Mouse (Mus musculus) cerebellum, postnatal 36 days (tissue): ENCODE measurements around the gene Pym1.
"Not testable (repeated sequence)": the region's sequence is repeated elsewhere in the genome, so short reads cannot be mapped to it uniquely, and the experiment has no call there.

Experiments used
- DNase-seq, 2 experiments: peaks; one replicate each; pipeline ENCODE4 v3.0.0; 2021 to 2022; ENCODE audit warnings: mixed read lengths in 2 of 2

Pym1 gene

DNA sequence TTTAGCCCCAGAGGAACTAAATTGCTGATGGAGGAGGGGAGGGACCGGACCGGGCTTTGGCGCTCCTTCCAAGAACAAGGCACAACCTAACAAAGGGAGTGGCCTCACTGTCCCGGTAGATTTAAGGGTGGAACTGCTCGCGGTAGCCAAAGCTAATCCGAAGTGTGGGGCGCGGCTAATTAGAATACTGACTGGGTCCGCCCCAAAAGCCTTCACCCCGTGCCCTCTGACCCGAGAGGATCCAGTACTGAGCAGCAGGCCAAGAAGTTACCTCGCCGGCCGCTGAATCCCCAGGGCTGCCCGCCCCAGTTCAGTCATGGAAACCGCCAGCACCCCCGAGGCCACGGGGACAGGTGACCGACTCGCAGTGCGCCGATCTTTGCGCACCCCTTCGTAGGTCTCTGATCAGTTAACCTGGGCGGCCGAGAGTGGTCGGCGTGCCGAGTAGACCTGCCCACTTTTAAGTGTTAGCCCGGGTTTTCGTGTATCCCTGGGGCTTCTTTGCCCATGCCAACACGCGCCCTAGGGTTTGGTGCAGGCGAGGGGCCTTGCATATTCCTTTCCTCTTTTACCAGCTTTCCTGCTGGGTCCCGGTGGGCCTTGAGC, at the start of gene Pym1:
Pym1 (plus strand) TSS at position 244 of the 606 bp plus-strand sequence.
- peak; percentile 51 to 56 for DNase-seq

DNA sequence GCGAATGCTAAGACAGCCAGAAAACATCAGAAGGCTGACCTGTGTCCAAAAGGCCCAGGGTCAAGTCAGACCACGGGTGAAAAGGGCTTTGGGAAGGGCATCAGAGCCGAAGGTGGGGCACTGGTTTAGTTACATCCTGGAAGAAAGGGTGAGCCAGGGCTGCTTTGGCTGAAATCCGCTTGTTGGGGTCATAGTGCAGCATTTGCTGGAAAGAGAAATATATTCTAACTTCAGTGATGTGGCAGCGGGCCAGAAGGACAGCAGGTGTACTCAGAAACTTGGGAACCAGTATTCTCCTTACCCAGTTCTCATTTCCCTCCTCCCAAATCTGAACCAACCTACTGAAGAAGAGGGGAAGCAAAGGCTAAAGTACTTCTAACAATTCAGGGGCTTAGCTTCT, 48.7 kb upstream of the Pym1 start:
- DNase-seq, result no peak

DNA sequence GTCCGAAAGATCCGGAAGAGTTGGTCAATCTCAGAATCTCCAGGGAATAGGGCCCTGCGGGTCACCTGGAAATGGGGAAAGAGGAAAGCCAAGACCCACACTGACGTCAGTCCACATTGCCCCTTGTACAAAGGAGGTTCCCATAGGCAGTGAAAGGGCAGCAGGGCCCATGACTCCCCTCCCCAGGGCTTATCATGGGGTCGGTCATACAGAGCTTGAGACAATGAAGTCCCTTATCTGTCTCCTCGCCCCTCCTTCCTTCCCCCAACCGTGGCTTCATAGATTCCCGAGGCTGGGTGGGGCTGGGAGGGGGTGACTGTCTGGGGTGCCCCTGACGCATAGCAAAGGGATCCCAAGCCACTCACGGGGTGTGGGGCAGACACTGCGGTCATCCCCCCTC, 48.1 kb upstream of the Pym1 start:
- no peak for DNase-seq

GRCm38 (mm10) chr10:128700712-128701111, 47.0 kb upstream of the Pym1 start:
- DNase-seq, result no peak

DNA sequence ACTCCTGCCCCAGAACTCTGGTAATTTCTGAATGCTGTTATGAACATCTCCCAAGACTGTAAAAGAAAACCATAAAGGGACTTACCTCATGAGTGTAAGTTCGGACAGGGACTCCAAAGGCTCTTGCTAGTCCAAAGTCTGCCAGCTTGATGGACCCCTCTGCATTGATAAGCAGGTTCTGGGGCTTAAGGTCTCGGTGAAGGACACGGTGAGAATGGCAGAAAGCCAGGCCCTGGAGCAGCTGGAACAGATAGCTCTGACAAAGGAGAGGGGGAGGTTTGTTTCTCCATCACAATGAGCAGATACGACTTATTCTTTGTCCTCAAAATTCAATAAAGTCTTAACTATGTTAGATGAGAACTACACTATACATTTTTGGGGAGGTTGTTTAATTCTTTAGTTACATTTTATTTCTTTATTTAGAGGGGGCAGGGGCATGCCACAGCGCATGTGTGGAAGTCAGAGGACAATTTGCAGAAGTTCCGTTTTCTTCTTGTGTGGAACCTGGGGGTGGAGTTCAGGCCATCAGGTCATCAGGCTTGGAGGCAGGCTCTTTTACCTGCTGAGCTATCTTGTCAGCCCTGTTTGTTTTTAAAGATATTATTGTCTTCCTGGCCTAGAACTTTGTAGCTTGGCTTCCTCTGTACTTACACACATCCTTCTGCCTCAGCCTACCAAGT, 45.2 kb upstream of the Pym1 start:
- DNase-seq, result no peak

- no peak for DNase-seq
Measured at GRCm38 (mm10) chr10:128703895-128704294, 43.8 kb upstream of the Pym1 start, which contains the start of gene Pmel. TSS of gene Pmel (plus strand) at chr10:128704195.

DNA sequence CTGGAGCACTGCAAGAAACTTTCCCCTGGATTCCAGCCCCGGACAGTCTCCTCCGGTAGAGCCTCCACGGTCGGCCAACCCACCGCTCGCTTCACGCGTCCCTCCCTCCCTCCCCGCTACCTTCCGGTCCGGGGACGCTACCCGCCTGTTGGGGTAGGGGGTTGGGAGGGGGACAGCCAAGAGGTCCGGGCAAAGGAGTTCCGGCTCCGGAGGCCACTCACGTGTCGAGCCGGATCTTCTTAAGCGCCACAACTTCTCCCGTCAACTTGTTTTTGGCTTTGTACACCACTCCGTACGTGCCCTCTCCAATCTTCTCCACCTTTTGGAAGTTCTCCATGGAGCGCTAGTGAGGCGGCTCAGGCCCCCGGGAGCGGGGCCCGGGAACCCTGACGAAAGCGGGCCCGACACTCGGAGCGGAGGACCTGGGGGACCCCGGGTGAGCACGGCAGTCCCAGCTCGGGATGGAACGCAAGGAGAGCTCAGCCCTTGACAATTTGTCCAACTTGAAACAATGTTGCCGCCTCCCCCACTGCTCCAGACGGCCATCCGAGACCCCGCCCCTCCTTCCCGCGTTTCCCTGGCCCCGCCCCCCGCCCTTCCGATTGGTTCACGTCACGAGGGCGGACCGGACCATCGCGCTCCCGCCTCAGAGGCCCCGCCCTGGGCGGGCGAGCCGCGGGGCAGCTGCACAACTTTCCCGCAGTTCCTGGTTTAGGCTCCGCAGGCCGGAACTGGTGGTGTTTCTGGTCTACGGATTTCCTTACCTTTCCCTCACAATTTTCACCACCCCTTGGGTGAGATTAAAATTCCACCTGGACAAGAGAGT, 43.0 kb upstream of the Pym1 start, which contains the start of gene Cdk2:
Cdk2 (minus strand) TSS at position 541 of the 826 bp plus-strand sequence.
- peak; percentile 79 to 85 for DNase-seq

- DNase-seq, result peak in 1 of 2 experiments; percentile 8
Measured at GRCm38 (mm10) chr10:128705317-128705693, 42.4 kb upstream of the Pym1 start.

GRCm38 (mm10) chr10:128711318-128711717, 36.4 kb upstream of the Pym1 start:
- not testable (repeated sequence) for DNase-seq

GRCm38 (mm10) chr10:128715559-128716537, 31.8 kb upstream of the Pym1 start:
- no peak for DNase-seq

GRCm38 (mm10) chr10:128725466-128725865, 22.2 kb upstream of the Pym1 start:
- not testable (repeated sequence) for DNase-seq

GRCm38 (mm10) chr10:128728059-128728458, 19.6 kb upstream of the Pym1 start:
- no peak for DNase-seq

DNA sequence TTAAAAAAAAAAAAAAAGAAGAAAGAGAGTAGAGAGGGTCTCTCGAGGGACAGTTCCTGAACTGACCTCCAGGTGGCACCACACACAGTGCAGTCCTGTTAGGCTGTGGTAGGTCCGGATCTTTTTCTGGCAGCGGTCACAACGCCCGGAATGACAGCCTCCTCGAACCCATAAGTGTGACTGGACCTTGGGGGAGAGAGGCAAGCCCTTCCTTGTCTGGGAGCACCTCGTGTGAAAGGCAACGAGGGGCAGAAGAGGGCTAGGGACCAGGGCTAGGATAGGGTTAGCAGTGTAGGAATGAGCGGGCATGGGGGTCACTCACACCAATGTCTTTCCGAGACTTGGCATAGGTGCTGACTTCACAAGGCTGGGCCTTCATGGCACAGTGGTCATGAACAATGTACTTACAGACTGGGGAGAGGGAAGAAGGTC, 16.7 kb upstream of the Pym1 start:
- DNase-seq, result peak; percentile 79 to 80

DNA sequence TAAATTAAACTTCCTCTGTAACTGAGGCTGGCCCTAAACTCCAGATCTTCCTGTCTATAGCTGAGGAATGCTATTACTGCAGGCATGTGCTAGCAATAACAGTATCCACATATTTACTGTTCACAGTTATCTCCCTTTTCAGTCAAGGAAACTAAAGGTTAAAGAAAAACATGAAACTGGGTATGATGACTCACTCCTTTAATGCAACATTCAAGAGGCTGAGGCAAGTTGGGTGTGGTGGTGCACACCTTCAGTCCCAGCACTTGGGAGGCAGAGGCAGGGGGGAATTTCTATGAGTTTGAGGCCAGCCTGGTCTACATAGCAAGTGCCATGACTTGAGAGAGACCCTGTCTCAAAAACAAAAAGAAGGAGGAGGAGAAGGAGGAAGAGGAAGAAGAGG, 15.7 kb upstream of the Pym1 start:
- no peak for DNase-seq

- DNase-seq, result no peak
Measured at GRCm38 (mm10) chr10:128737435-128737834, 10.3 kb upstream of the Pym1 start.

GRCm38 (mm10) chr10:128740296-128740695, 7.4 kb upstream of the Pym1 start:
- DNase-seq, result no peak

DNA sequence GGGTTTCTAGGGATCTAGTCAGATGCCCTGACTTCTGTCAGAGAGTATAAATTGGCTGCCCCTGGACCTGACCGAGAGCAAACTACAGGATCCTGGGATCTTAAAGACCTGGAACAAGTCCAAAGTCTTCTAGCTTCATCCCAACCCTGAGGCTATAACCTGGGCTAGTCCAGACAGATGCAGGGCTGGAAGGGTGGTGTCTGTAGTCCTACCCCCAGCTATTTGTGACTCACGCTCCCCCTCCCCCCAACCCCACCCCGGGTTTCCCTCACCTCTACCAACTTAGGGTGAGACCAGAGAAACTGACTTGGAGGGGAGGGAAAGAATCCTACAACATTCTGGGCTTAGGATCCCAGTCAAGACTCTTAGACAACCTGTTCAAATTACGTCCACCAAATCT, 5.1 kb upstream of the Pym1 start:
- no peak for DNase-seq

DNA sequence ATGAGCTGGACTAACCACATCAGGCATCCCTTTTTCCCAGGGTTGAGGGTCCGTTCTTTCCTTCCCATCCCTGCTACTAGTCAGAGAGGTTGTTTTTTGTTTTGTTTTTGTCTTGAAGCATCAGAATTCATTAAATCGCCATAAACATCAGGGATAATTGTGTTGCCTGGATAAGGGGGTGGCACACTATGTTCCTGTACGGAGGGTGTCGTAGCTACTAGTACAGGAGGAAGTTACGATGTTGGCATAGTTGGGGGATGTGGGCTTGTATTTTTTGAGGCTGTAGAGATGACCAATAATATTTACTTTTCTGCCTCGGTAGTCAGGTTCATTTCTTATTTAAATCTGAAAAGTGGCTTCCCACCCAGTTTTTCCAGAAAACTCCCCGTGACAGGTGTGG, 4.5 kb upstream of the Pym1 start:
- no peak for DNase-seq

GRCm38 (mm10) chr10:128743791-128744191, 3.9 kb upstream of the Pym1 start:
- peak; percentile 37 to 39 for DNase-seq

DNA sequence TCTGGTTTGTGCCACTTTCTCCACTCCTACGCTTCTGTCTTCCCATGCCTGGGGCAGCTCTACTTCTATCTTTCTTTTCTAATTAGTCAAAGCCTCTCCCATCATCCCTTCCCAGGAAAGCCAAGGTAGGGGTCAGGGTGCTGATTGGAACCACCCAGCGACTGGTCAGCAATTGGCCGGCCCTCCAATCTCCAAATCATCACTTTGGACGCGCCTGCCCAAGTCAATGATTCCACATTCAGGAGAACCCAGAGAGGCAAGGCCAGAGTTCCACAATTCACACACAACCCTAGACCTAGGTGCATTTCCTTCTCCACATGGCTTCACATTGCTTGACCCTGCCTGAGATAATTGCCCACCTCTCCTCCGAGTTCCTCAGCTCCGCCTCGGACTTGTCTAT, 3.5 kb upstream of the Pym1 start:
- DNase-seq, result no peak

GRCm38 (mm10) chr10:128744680-128745601, 2.7 kb upstream of the Pym1 start, which contains the start of gene Dgka:
TSS of gene Dgka (minus strand) at chr10:128744855.
- no peak for DNase-seq
